Mouse (Mus musculus): ENCODE data around the gene Fcgr4.
"Not testable (repeated sequence)": the region's sequence is repeated elsewhere in the genome, so short reads cannot be mapped to it uniquely, and the experiment has no call there.

Gene Fcgr4

GRCm38 (mm10) chr1:171018737-171019136 lies at the start of gene Fcgr4:
Gene Fcgr4 (plus strand): TSS chr1:171018920.
- DNase-seq (ENCODE audit: low read depth), result no peak

GRCm38 (mm10) chr1:170972494-170972893 lies 46.2 kb upstream of the Fcgr4 start:
- no peak for DNase-seq (ENCODE audit: low read depth)

GRCm38 (mm10) chr1:170972936-170973335 lies 45.8 kb upstream of the Fcgr4 start:
- DNase-seq (ENCODE audit: low read depth), result no peak

- DNase-seq (ENCODE audit: low read depth), result no peak
Observed at GRCm38 (mm10) chr1:170974171-170974570, 44.5 kb upstream of the Fcgr4 start.

DNA sequence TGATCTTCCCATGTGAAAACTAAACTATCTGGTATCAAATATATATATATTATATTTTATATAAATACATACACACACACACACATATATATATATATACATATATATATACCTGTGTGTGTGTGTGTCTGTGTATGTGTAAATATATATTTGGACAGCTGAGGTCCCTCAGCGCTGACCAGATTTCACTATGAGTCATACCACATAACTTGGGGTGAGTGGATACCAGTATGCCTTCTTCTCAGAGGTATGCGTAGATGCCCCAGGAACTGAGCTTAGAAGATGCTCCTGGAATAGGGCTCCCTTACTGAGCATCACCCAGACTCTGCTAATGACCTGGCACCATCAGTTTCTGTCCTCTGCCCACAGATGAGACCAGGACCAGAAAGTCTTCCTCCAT lies 44.0 kb upstream of the Fcgr4 start:
- DNase-seq (ENCODE audit: low read depth), result no peak

DNA sequence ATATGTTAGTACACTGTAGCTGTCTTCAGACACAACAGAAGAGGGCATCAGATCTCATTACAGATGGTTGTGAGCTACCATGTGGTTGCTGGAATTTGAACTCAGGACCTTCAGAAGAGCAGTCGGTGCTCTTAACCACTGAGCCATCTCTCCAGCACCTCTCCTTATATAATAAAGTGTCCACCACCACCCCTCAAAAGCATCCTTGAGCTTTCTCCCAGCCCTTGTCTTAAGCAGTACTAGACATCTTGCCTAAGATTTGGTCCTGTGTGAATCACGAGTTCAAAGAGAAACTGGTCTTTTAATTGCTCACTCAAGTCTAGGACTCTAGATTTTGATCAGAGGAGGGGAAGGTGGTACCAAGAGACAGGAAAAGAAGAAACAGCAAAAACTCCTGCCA lies 43.4 kb upstream of the Fcgr4 start:
- DNase-seq (ENCODE audit: low read depth), result not testable (repeated sequence)

GRCm38 (mm10) chr1:170975751-170976161 lies 43.0 kb upstream of the Fcgr4 start:
- no peak for DNase-seq (ENCODE audit: low read depth)

- DNase-seq (ENCODE audit: low read depth), result no peak
Observed at GRCm38 (mm10) chr1:170976447-170976846, 42.3 kb upstream of the Fcgr4 start, which contains the start of gene Fcgr2b. Gene Fcgr2b (minus strand): TSS chr1:170976547.

DNA sequence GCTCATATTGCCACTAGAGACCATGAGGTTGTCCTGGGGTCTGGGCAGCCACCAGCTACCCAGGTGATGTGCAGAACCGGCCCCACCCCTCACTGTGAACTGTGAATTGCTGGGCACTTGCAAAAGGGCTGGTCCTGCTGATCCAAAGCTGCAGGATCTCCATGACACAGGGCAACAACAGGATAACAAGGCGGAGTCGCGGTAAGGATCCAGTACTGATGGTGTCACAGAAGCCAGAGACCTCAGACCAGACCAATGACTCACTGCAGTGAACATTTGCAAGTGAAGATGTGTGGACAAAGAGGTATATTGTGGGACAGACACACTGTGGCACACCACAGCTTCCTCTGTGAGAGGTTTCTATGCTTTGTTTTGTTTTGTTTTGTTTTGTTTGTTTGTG lies 40.1 kb upstream of the Fcgr4 start:
- DNase-seq (ENCODE audit: low read depth), result no peak

DNA sequence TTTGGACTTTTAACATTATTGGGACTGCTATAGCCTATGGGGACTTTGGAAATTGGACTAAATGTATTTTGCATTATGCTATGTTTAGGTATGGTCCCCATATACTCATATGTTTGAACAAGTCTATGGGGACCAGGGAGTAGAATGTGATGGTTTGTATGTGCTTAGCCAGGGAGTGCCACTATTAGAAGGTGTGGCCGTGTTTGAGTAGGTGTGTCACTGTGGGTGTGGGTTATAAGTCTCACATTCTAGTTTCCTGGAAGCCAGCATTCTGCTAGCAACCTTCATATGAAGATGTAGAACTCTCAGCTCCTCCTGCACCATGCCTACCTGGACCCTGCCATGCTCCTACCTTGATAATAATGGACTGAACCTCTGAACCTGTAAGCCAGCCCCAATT lies 37.0 kb upstream of the Fcgr4 start:
- DNase-seq (ENCODE audit: low read depth), result not testable (repeated sequence)

- no peak for DNase-seq (ENCODE audit: low read depth)
Observed at GRCm38 (mm10) chr1:170982301-170982700, 36.4 kb upstream of the Fcgr4 start.

GRCm38 (mm10) chr1:170983066-170983465 lies 35.7 kb upstream of the Fcgr4 start:
- DNase-seq (ENCODE audit: low read depth), result no peak

GRCm38 (mm10) chr1:170985092-170985491 lies 33.6 kb upstream of the Fcgr4 start:
- DNase-seq (ENCODE audit: low read depth), result no peak

DNA sequence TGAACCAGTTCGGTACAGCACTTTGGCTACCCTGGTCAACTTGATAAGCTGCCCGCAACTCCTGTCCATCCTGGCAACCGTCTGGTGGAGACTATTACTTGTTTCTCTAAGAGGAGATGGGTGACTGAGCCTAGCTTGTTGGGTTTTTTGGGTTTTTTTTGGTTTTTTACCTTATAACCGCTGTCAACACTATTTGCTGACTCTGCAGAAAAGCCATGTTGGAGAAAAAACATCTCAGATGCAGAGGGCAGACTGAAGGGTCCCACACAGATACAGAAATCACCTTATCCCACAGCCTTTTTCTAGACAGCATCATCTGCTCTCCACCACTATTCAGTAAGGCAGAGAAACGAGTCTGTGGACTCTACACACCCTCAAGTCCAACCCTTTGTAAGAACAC lies 32.9 kb upstream of the Fcgr4 start:
- no peak for DNase-seq (ENCODE audit: low read depth)

GRCm38 (mm10) chr1:170989656-170990055 lies 29.1 kb upstream of the Fcgr4 start:
- no peak for DNase-seq (ENCODE audit: low read depth)

DNA sequence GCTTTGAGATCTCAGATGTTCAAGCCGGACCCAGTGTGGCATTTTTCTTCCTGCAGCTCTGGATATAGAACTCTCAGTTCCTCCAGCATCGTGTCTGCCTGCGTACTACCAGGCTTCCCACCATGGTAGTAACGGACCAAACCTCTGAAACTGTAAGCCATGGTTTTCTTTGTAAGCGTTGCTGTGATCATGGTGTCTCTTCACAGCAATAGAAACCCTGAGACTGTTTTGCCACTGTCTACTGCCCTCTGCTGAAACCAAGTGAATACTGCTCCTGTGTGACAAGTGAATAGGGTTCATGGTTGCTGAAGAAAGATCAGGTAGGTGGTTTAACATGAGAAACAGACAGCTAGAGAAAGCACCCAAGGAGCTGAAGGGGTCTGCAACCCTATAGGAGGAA lies 26.2 kb upstream of the Fcgr4 start:
- DNase-seq (ENCODE audit: low read depth), result peak; percentile 36

DNA sequence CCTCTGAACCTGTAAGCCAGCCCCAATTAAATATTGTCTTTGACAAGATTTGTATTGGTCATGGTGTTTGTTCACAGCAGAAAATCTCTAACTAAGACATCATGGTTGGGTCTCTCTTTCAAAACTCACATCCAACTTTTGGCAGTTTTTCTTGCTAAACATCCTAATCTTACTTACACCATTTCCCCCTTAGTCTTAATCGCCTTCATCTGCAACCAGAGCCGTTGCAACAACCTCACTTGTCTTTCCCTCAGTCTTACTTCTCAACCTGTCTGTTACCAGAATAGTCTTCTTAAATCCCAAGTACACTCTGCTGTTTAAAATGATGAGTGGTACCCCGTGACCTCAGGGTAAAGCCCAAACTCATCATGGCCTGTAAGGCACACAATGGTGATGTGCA lies 22.7 kb upstream of the Fcgr4 start:
- no peak for DNase-seq (ENCODE audit: low read depth)

DNA sequence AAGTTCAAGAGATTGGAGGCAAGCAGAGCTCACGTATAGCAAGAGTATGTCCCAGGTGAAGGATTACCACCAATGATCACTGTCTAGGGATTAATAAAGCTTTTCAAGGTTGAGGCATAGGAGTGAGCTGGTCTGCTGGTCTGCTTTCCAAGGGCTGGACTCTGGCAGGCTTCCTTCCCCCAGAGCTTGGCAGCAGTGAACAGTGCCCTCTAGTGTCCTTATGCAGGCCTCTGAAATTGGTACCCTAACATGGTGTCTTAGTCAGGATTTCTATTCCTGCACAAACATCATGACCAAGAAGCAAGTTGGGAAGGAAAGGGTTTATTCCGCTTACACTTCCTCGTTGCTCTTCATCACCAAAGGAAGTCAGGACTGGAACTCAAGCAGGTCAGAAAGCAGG lies 22.0 kb upstream of the Fcgr4 start:
- DNase-seq (ENCODE audit: low read depth), result peak; percentile 58

- DNase-seq (ENCODE audit: low read depth), result peak; percentile 45
Observed at GRCm38 (mm10) chr1:170997756-170998655, 20.7 kb upstream of the Fcgr4 start.

DNA sequence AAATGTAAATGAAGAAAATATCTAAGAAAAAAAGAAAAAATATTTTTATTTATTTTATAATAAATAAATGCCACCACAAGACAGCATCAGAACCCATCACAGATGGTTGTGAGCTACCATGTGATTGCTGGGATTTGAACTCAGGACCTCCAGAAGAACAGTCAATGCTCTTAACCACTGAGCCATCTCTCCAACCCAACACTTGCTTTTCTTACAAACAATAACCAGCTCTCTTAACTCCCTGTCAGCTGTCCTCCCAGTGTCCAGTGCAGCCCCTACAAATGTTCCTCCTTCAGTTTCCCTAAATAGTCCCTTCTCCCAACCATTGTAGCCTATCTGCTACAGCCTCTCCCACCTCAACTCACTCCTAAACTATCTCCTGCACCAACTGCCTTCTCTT lies 18.9 kb upstream of the Fcgr4 start:
- DNase-seq (ENCODE audit: low read depth), result no peak

GRCm38 (mm10) chr1:171005081-171005480 lies 13.6 kb upstream of the Fcgr4 start:
- DNase-seq (ENCODE audit: low read depth), result no peak

- no peak for DNase-seq (ENCODE audit: low read depth)
Observed at GRCm38 (mm10) chr1:171005586-171005985, 13.1 kb upstream of the Fcgr4 start.

GRCm38 (mm10) chr1:171006335-171006734 lies 12.4 kb upstream of the Fcgr4 start:
- DNase-seq (ENCODE audit: low read depth), result no peak

DNA sequence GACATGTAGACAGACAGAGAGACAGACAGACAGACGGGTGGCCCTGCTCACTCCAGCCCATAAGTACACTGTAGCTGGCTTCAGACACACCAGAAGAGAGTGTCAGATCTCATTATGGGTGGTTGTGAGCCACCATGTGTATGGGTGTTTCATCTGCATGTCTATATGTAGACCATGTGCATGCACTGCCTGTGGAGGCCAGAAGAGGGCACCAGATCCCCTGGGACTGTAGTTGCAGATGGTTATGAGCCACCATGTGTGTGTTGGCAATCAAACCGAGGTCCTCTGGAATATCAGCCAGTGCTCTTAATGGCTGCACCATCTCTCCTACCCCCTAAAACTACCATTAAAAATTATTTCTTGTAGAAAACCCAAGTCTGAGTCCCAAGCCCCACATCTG lies 11.8 kb upstream of the Fcgr4 start:
- DNase-seq (ENCODE audit: low read depth), result no peak

Measured in naive thymus-derived CD4-positive, alpha-beta T cell, adult 2 months (primary cell).